ENCODE assay signal across 9 mouse cellular contexts in the genomic region with DNA sequence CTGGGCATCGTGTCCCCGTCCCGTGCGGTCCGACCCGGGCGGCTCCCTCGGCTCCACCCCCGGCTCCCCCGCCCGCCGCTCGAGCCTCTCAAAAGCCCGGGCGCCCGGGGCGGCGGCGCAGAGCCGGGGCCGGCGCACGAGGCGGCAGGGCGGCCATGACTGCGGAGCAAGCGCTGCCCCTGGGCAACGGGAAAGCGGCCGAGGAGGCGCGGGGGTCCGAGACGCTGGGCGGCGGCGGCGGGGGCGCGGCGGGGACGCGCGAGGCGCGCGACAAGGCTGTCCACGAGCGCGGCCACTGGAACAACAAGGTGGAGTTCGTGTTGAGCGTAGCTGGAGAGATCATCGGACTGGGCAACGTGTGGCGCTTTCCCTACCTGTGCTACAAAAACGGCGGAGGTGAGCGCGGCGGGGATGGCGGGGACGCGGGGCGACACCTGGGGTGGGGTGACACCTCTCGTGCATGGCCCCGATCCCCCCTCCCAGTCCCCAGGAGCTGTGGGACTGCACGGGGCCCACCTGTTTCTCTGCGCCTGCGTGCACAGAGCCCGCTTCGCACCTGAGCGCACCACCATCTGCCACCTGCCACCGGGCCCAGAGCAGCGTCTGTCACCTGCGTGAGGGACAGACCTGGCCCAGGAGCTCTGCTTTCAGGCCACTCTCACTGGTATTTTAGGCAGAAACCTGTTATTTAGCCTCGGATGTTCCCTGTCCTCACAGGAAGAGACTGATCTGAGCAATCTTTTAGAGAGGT. TPM values are rescaled to one million over a fixed set of nuclear protein-coding genes. Genes with fewer than 3 reads are reported as not detected.
DNase-seq lines count a peak whose midpoint lies in the region; ATAC-seq lines count a peak whose summit lies in the region.
"Had no signal": no experiment of that assay in that cellular context is flagged by ENCODE, and none has a peak within 500 bp of the region (broad histone marks: within the 10 kb centered on the region; RNA-seq: fewer than 3 reads in every experiment).

Slc6a11 (plus strand) TSS at position 120 of the 751 bp plus-strand sequence.

- H3K9me3 ChIP-seq in forebrain, embryonic 14.5 days (replicated peaks; ENCODE audit: control insufficient read depth, low read length) = no peaks in the 10 kb centered on the region

- WGBS in forebrain, embryonic 14.5 days = 2% methylated on average over 74 of the region's 76 CpGs

- H3K9ac ChIP-seq in forebrain, embryonic 14.5 days (ENCODE audit: low read length) = peak within 1 kb of the TSS; percentile 75
- H3K9ac ChIP-seq: liver, embryonic 14.5 days had no signal

- intact Hi-C loops in left cerebral cortex, postnatal 4 days (cut with DNase I) = no loop called here

- DNase-seq in layer of hippocampus, adult 18-20 months (ENCODE audit: low spot score in 2 of 2) = no peak
- no peak for DNase-seq in layer of hippocampus, adult 9-11 months
- DNase-seq in cerebellum, postnatal 14 days = peak; percentile 79 to 81
- DNase-seq in forebrain, embryonic 14.5 days (ENCODE audit: low spot score) = peak; percentile 48
- peak; percentile 42 for DNase-seq in left cerebral cortex, postnatal 4 days
- peak; percentile 39 for DNase-seq in retina, postnatal 7 days (ENCODE audit: low read depth, low spot score)

- ATAC-seq in forebrain, embryonic 14.5 days = peak; percentile 71
- no peak for ATAC-seq in megakaryocyte-erythroid progenitor cell, adult 5-6 weeks (replicated peaks; ENCODE audit: low FRiP score, low TSS enrichment, poor library complexity, severe bottlenecking)
- ATAC-seq in megakaryocyte progenitor cell, adult 5-6 weeks (replicated peaks; ENCODE audit: poor library complexity) = no peak

- peak within 1 kb of the TSS; percentile 56 for H3K4me3 ChIP-seq in forebrain, embryonic 14.5 days (ENCODE audit: low read depth, low read length)

- peaks cover 8% of the 10 kb centered on the region; the same call in 1 of the 2 replicates for H3K27me3 ChIP-seq in forebrain, embryonic 14.5 days (replicated peaks; ENCODE audit: control insufficient read depth, insufficient read depth, low read length)

- peak within 1 kb of the TSS; percentile 96 for H3K4me2 ChIP-seq in forebrain, embryonic 14.5 days (ENCODE audit: low read length)

- H3K27ac ChIP-seq in forebrain, embryonic 14.5 days (ENCODE audit: low read depth, low read length) = no peak within 1 kb of the TSS
- H3K27ac ChIP-seq: liver, embryonic 14.5 days had no signal

- H3K36me3 ChIP-seq in forebrain, embryonic 14.5 days (ENCODE audit: control insufficient read depth, insufficient read depth, low read length) = no peaks in the 10 kb centered on the region

- H3K4me1 ChIP-seq in forebrain, embryonic 14.5 days (ENCODE audit: control insufficient read depth, insufficient read depth, low read length) = peaks cover 3% of the 10 kb centered on the region; the same call in 1 of the 2 replicates

RNA-seq across cellular contexts. Expression of gene Slc6a11, which starts in this region (rescaled TPM):
- 10 to 100 TPM; 86.6 to 89.5 TPM for total RNA-seq in layer of hippocampus, adult 18-20 months (2021)
- polyA plus RNA-seq in forebrain, embryonic 14.5 days (2014; fragmentation: Nextera tagmentation; extraction: Ambion mirVana) = 8.1 and 11.6 TPM in 2 replicates
- total RNA-seq in left cerebral cortex, postnatal 4 days (2021) = 100 to 1,000 TPM; 131 to 148 TPM
- total RNA-seq in megakaryocyte-erythroid progenitor cell, adult 5-6 weeks (2014; fragmentation: Nextera tagmentation) = not detected in 2 replicates
- total RNA-seq in megakaryocyte-erythroid progenitor cell, adult 5-6 weeks (2017) = not detected in 2 replicates
- total RNA-seq in megakaryocyte progenitor cell, adult 5-6 weeks (2015) = not detected in 2 replicates
- not detected in 2 replicates for total RNA-seq in megakaryocyte progenitor cell, adult 5-6 weeks (2017)

Comparison
In these comparisons a context has a peak if more than half of its experiments do, and no peak if none do; other contexts are left out.
1. RNA of gene Slc6a11 (total RNA-seq): 131 to 148 TPM in left cerebral cortex, postnatal 4 days and 86.6 to 89.5 TPM in layer of hippocampus, adult 18-20 months; not detected in megakaryocyte-erythroid progenitor cell, adult 5-6 weeks and not detected in megakaryocyte progenitor cell, adult 5-6 weeks; every median in the first group is over 10 times any median in the second.
2. DNase-seq: peak in cerebellum, postnatal 14 days (2 of 2), forebrain, embryonic 14.5 days (single experiment), left cerebral cortex, postnatal 4 days (single experiment) and retina, postnatal 7 days (single experiment); none in layer of hippocampus, adult 18-20 months (0 of 2) and layer of hippocampus, adult 9-11 months (single experiment).